Mouse (Mus musculus) stomach, postnatal 0 days (tissue): ENCODE data around the gene Gga1.

Experiments used
- CTCF ChIP-seq: IDR thresholded peaks from 2 replicates; pipeline ENCODE4 v1.5.1; 2016; ENCODE audit warnings: antibody characterized with exemption, low read depth, mild to moderate bottlenecking, moderate library complexity
- EP300 ChIP-seq: optimal IDR thresholded peaks from 2 replicates; pipeline ENCODE3; 2016; ENCODE audit warnings: antibody characterized with exemption

- TF ChIP-seq CTCF (no peak), EP300 (no peak)
These were observed 13.8 kb upstream of the Gga1 start for GRCm38 (mm10) chr15:78863154-78863553.
